Mouse (Mus musculus) ES-Bruce4 (cell line): ENCODE results near the gene Mars.

Experiments
- EP300 ChIP-seq: IDR thresholded peaks from 2 replicates; pipeline ENCODE4 v1.6.1; 2011; ENCODE audit warnings: low read depth, low read length; ENCODE audit not compliant: insufficient read depth
- POLR2A ChIP-seq: IDR thresholded peaks from one replicate; pipeline ENCODE4 v1.8.1; 2011; ENCODE audit warnings: low read length; ENCODE audit not compliant: insufficient read depth

GRCm38 (mm10) chr10:127340577-127341359 is 29.2 kb upstream of the Mars start:
- no peak for TF ChIP-seq POLR2A
- 0 out of 2 replicates have a peak, but pooled peaks have one; percentile 15 for TF ChIP-seq EP300
